Mouse (Mus musculus) myocyte (in vitro differentiated cells): ENCODE measurements at regions not wholly inside any gene's neighbourhood (a gene's known extent, or its start where the extent isn't known, plus 50 kb on each side); places are given as distances from the start of the nearest gene placed in this dataset.

ENCODE experiments used
- H3K27me3 ChIP-seq: one replicate; pipeline ENCODE4 v1.6.1; 2011; ENCODE audit not compliant: control insufficient read depth, insufficient read depth, insufficient read length
- H3K36me3 ChIP-seq: one replicate; pipeline ENCODE4 v1.6.1; 2011; ENCODE audit not compliant: control insufficient read depth, insufficient read depth
- H3K4me2 ChIP-seq: one replicate; pipeline ENCODE4 v1.6.1; 2011; ENCODE audit warnings: low read depth, control low read depth
- H3K4me3 ChIP-seq: one replicate; pipeline ENCODE4 v1.5.1; 2011; ENCODE audit warnings: mild to moderate bottlenecking, control low read depth, moderate library complexity
- H3K79me2 ChIP-seq: one replicate; pipeline ENCODE4 v1.6.1; 2011; ENCODE audit not compliant: control insufficient read depth, insufficient read depth
- H3ac ChIP-seq: one replicate; pipeline ENCODE4 v1.6.1; 2011; ENCODE audit not compliant: control insufficient read depth, insufficient read length
- CEBPB ChIP-seq: IDR thresholded peaks from 2 replicates; pipeline ENCODE4 v1.6.1; 2011; ENCODE audit warnings: mild to moderate bottlenecking, moderate library complexity; ENCODE audit not compliant: poor library complexity, insufficient read depth, severe bottlenecking
- E2F4 ChIP-seq: IDR thresholded peaks from one replicate; pipeline ENCODE4 v1.6.1; 2011; ENCODE audit warnings: mild to moderate bottlenecking, control low read depth, moderate library complexity; ENCODE audit not compliant: insufficient read depth
- MAX ChIP-seq: IDR thresholded peaks from one replicate; pipeline ENCODE4 v1.6.1; 2011; ENCODE audit warnings: low read depth, mild to moderate bottlenecking, control low read depth
- MYOD1 ChIP-seq, 3 experiments: IDR thresholded peaks; one replicate each; pipeline ENCODE4 v1.6.1; 2011; ENCODE audit warnings: control low read depth in 2 of 3, low read depth in 2 of 3, mild to moderate bottlenecking in 2 of 3, moderate library complexity in 1 of 3; ENCODE audit not compliant: insufficient read length in 2 of 3, control insufficient read depth in 1 of 3
- MYOG ChIP-seq, 3 experiments: IDR thresholded peaks; one replicate each; pipeline ENCODE4 v1.6.1; 2011; ENCODE audit warnings: control low read depth in 2 of 3, low read depth in 2 of 3, mild to moderate bottlenecking in 2 of 3; ENCODE audit not compliant: insufficient read length in 2 of 3, control insufficient read depth in 1 of 3, insufficient read depth in 1 of 3
- POLR2A ChIP-seq: IDR thresholded peaks from one replicate; pipeline ENCODE4 v1.6.1; 2011; ENCODE audit warnings: low read depth, mild to moderate bottlenecking, control low read depth, moderate library complexity; ENCODE audit not compliant: insufficient read length
- POLR2AphosphoS2 ChIP-seq: IDR thresholded peaks from one replicate; pipeline ENCODE4 v1.6.1; 2011; ENCODE audit warnings: low read depth, control low read depth; ENCODE audit not compliant: insufficient read length
- REST ChIP-seq: IDR thresholded peaks from one replicate; pipeline ENCODE4 v1.6.1; 2011; ENCODE audit warnings: mild to moderate bottlenecking, control low read depth, moderate library complexity; ENCODE audit not compliant: insufficient read depth, insufficient read length
- SRF ChIP-seq: IDR thresholded peaks from one replicate; pipeline ENCODE4 v1.6.1; 2011; ENCODE audit warnings: low read depth; ENCODE audit not compliant: control insufficient read depth, insufficient read length
- TCF12 ChIP-seq: IDR thresholded peaks from one replicate; pipeline ENCODE4 v1.6.1; 2011; ENCODE audit warnings: mild to moderate bottlenecking, control low read depth; ENCODE audit not compliant: poor library complexity, insufficient read depth, severe bottlenecking
- TCF3 ChIP-seq: IDR thresholded peaks from one replicate; pipeline ENCODE4 v1.6.1; 2011; ENCODE audit warnings: low read depth, control low read depth; ENCODE audit not compliant: insufficient read length
- USF1 ChIP-seq: IDR thresholded peaks from one replicate; pipeline ENCODE4 v1.6.1; 2011; ENCODE audit warnings: low read depth, mild to moderate bottlenecking, control low read depth, moderate library complexity

DNA sequence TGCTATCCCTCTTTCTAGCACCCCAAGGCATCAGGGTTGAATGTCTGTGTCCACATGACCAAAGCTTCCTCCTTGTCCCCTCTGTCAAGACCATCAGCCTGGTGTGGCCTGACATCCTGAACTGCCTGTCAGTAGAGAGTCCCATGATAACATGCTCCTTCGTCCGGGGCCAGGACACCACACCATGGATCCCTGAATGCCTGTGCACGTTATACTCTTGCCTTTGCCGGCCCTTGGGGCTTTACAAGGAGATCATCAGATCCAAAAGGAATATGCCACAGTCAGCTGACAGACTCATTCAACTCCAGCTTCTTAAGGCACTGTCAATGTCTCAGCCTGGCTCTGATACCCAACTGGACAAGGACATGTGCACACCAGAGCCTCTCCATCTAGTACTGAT lies 493.5 kb downstream of the Fam19a5 start:
- Histone ChIP-seq H3K79me2 (no peaks in the 10 kb centered on the region), H3ac (no peak overlapping the region), H3K4me3 (no peak overlapping the region), H3K27me3 (no peaks in the 10 kb centered on the region), H3K4me2 (no peak overlapping the region), H3K36me3 (no peaks in the 10 kb centered on the region)
- TF ChIP-seq POLR2AphosphoS2 (no peak), E2F4 (no peak), MYOG (IDR thresholded peaks at IDR 0.05; ENCODE audit: control insufficient read depth in 1 of 3, insufficient read depth in 1 of 3, insufficient read length in 2 of 3, low read depth in 2 of 3) (no peak), TCF12 (no peak), TCF3 (no peak), CEBPB (no peak), SRF (no peak), REST (no peak), POLR2A (no peak), MAX (no peak), MYOD1 (IDR thresholded peaks at IDR 0.05; ENCODE audit: control insufficient read depth in 1 of 3, insufficient read length in 2 of 3, low read depth in 2 of 3) (no peak), USF1 (no peak)

DNA sequence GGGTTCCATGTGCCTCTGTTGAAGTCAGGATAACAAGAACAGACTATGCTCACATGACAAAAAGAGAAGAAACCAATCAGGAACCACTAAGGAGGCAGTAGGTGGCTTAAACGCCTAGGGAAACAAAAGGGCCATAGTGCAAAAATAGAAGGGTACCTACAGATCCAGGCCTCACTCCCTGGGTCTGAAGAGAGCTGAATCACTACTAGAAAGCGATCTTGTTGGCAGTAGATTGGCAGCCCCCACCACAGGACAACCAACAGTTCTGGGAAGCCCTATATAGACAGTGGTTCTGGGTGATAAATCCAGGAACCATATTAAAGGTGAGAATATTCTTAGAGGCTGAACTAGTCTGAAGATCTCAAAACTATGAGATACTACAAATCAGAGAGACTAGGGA lies 498.7 kb downstream of the Fam19a5 start:
- no peaks in the 10 kb centered on the region for H3K79me2 ChIP-seq
- no peak overlapping the region for H3ac ChIP-seq
- H3K36me3 ChIP-seq, result no peaks in the 10 kb centered on the region
- TF ChIP-seq TCF12 (no peak), MAX (no peak), MYOD1 (IDR thresholded peaks at IDR 0.05; ENCODE audit: control insufficient read depth in 1 of 3, insufficient read length in 2 of 3, low read depth in 2 of 3) (no peak), E2F4 (no peak)
- H3K4me2 ChIP-seq, result no peak overlapping the region
- H3K27me3 ChIP-seq, result no peaks in the 10 kb centered on the region
- no peak overlapping the region for H3K4me3 ChIP-seq

DNA sequence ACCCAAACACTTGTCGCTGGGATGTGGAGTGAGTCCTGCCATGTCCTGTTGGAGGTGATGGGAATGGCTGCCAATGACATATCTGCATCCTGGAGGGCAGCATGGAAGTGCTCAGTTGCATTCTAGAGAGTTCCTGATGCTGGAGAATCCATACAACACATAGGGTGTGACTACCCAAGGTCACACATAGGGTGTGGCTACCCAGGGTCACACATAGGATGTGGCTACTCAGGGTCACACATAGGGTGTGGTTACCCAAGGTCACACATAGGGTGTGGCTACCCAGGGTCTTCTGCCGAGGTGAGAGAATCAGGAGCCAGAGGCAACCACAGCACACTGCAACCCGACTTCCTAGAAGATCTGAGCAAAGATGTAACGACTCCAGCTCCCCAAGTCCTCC lies 514.0 kb downstream of the Fam19a5 start:
- Histone ChIP-seq H3ac (no peak overlapping the region), H3K79me2 (no peaks in the 10 kb centered on the region), H3K4me3 (no peak overlapping the region), H3K36me3 (no peaks in the 10 kb centered on the region), H3K4me2 (no peak overlapping the region), H3K27me3 (no peaks in the 10 kb centered on the region)
- TF ChIP-seq USF1 (no peak), MYOD1 (IDR thresholded peaks at IDR 0.05; ENCODE audit: control insufficient read depth in 1 of 3, insufficient read length in 2 of 3, low read depth in 2 of 3) (no peak), TCF12 (no peak), CEBPB (no peak), MAX (no peak), POLR2A (no peak), POLR2AphosphoS2 (no peak), TCF3 (no peak), SRF (no peak), REST (no peak)

DNA sequence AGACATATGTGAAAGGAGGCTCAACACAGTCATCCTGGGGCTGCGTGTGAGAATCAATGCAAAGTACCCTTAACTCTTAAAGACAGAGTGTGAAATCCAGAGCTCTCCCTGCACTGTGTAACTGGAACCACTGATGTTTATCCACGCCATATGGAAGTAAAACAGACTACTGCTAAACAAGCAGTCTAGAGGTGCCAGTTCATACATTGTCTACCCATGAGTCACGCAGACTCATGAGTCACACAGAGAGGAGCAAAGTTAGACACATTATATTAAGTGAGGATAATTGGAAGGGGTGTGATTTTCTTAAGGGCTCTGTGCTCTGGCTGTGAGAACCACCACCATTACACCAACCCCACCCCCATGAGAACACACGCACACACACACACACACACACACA lies 516.8 kb downstream of the Fam19a5 start:
- no peak overlapping the region for H3K4me3 ChIP-seq
- H3K79me2 ChIP-seq, result no peaks in the 10 kb centered on the region
- TF ChIP-seq SRF (no peak), TCF3 (no peak)
- no peak overlapping the region for H3K4me2 ChIP-seq
- no peak overlapping the region for H3ac ChIP-seq
- H3K36me3 ChIP-seq, result no peaks in the 10 kb centered on the region
- H3K27me3 ChIP-seq, result no peaks in the 10 kb centered on the region

DNA sequence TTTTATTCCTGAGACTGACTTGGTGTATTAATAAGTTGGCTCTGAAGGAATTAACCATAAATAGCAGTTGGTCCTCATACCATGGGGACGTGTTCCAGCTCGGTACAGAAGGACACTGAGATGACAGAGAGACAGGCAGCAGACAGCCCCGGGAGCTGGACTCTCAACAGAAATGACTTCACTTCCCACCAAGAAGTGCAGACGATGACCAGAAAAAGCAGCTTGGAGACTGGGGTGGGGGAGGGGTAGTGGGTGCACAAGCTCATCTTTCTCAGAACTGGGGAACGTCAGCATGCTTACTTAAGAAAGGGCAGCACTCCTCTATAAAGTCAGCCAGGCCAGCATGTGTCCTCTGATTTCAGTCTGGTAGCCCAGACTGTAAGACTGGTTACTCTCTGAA lies 518.9 kb downstream of the Fam19a5 start:
- TF ChIP-seq POLR2AphosphoS2 (no peak), MAX (no peak), MYOG (IDR thresholded peaks at IDR 0.05; ENCODE audit: control insufficient read depth in 1 of 3, insufficient read depth in 1 of 3, insufficient read length in 2 of 3, low read depth in 2 of 3) (no peak), E2F4 (no peak), MYOD1 (IDR thresholded peaks at IDR 0.05; ENCODE audit: control insufficient read depth in 1 of 3, insufficient read length in 2 of 3, low read depth in 2 of 3) (no peak), USF1 (no peak), REST (no peak), POLR2A (no peak), TCF12 (no peak), TCF3 (no peak), SRF (no peak), CEBPB (no peak)
- H3K4me3 ChIP-seq, result no peak overlapping the region
- H3K27me3 ChIP-seq, result no peaks in the 10 kb centered on the region
- no peak overlapping the region for H3ac ChIP-seq
- no peaks in the 10 kb centered on the region for H3K36me3 ChIP-seq
- no peaks in the 10 kb centered on the region for H3K79me2 ChIP-seq
- no peak overlapping the region for H3K4me2 ChIP-seq

DNA sequence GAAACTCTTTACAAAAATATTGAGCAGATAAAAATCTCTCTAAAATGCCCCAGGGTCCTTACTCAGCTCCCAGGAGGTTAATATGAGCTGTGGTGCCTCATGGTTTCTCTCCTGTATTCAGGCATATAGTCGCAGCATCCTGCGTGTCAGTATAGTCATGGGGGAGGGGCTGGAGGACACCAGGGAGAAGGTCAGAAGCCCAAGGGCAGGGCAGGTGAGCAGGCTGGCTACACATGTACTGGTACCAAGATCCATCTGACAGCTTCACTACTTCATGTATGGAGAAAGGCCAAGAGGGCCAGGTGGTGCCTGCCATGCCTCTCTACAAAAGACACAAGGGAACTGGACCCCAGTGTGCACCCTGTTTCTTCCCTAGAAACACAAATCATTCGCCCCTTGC lies 524.4 kb downstream of the Fam19a5 start:
- no peak overlapping the region for H3K4me3 ChIP-seq
- no peaks in the 10 kb centered on the region for H3K79me2 ChIP-seq
- no peaks in the 10 kb centered on the region for H3K36me3 ChIP-seq
- TF ChIP-seq USF1, result no peak
- no peak for TF ChIP-seq MAX
- no peak for TF ChIP-seq POLR2A
- no peak overlapping the region for H3ac ChIP-seq
- H3K4me2 ChIP-seq, result no peak overlapping the region
- H3K27me3 ChIP-seq, result no peaks in the 10 kb centered on the region
